Mouse (Mus musculus): ENCODE measurements at regions not wholly inside any gene's neighbourhood (a gene's known extent, or its start where the extent isn't known, plus 50 kb on each side); places are given as distances from the start of the nearest gene placed in this dataset.

DNA sequence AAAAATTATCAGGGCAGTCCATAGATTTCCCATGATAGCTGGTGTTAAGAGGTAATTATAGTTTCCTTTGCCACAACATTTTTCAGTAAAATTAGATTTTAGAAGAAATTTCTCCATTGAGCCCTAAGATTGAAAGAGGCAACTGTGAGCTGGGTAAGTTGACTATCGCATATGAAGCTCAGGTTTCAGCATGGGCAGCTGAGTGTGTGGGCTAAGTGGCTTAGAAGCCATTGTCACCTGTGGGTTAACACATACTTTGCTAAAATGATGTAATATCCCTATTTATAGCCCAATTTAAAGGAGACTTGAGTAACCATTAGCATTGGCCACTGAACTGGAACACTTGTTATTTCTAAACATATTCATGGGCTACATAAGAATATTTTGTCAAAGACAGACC is 267.6 kb upstream of the Far2 start:
- no peak for TF ChIP-seq CTCF (conservative IDR thresholded peaks at IDR 0.05; ENCODE audit: low read length)
- no peak for TF ChIP-seq NANOG (IDR thresholded peaks at IDR 0.05; ENCODE audit: borderline replicate concordance, low read length)
